Mouse (Mus musculus): ENCODE measurements at regions not wholly inside any gene's neighbourhood (a gene's known extent, or its start where the extent isn't known, plus 50 kb on each side); places are given as distances from the start of the nearest gene placed in this dataset.

DNA sequence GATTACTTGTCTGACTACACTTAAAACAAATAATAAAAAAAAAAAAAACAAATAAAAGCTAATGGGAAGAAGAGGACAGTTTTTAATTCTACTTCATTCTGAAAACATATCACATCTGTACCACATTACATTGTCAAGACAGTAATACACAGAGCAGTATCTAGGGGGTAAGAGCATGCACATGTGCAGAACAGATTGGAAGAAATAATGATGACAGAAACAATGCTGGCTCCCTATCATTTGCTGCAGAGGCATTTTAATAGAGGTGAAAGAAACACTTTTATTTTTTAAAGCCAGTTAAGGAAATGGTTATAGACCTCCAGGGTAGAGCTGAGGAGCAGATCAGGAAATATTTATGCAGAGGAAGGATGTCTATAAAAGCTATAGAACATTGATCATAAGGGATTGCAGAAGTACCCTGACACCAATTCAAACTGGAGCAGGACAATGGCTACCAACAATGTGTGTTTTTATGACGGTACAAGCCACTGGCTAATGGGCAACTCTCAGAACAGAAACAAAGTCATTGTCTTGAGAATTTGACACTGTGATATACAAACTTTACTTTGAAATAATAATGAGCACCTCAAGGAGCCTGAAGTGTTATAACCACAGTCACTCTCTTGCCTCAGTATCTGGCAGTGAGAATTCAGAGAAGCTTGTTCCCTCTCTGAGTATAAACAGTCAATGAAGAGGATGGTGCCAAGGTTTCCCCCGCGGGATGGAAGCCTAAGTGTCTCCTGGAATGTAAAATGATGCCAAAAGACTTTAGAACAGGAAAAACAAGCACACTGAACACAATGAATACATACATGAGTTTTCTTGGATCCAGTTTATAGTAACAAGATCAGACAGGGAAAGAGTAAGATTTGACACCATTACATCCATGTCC lies 425.1 kb upstream of the Nova1 start:
- TF ChIP-seq CTCF (IDR thresholded peaks at IDR 0.05; ENCODE audit: low read depth, low read length) (no peak), POLR2A (IDR thresholded peaks at IDR 0.05; ENCODE audit: borderline replicate concordance, low read depth, low read length) (no peak)
